Mouse (Mus musculus): ENCODE data around the gene Tnk1. TPM values are rescaled to one million over a fixed set of nuclear protein-coding genes. Genes with fewer than 3 reads are reported as not detected.
A peak's percentile ranks its signal among the peaks of the same experiment; 100 is the strongest.

Gene Tnk1
- polyA plus RNA-seq, 1 experiment, result not detected

- H3K27ac ChIP-seq (ENCODE audit: insufficient read depth, low read depth, low read length), result no peak overlapping the region
- H3K4me3 ChIP-seq (ENCODE audit: insufficient read depth, low read length), result no peak overlapping the region
- peaks cover 11% of the 10 kb centered on the region for H3K4me1 ChIP-seq (ENCODE audit: control insufficient read depth, insufficient read depth, low read length)
- TF ChIP-seq POLR2A (IDR thresholded peaks at IDR 0.05; ENCODE audit: borderline replicate concordance, low read depth, low read length) (no peak), CTCF (IDR thresholded peaks at IDR 0.05; ENCODE audit: low read depth, low read length) (no peak)
Measured at GRCm38 (mm10) chr11:69879711-69880110, 21.2 kb upstream of the Tnk1 start.

GRCm38 (mm10) chr11:69878952-69879351, 20.4 kb upstream of the Tnk1 start:
- Histone ChIP-seq H3K27ac (ENCODE audit: insufficient read depth, low read depth, low read length) (no peak overlapping the region), H3K4me1 (ENCODE audit: control insufficient read depth, insufficient read depth, low read length) (peaks cover 8% of the 10 kb centered on the region), H3K4me3 (ENCODE audit: insufficient read depth, low read length) (no peak overlapping the region)
- TF ChIP-seq POLR2A (IDR thresholded peaks at IDR 0.05; ENCODE audit: borderline replicate concordance, low read depth, low read length), result no peak
- TF ChIP-seq CTCF (IDR thresholded peaks at IDR 0.05; ENCODE audit: low read depth, low read length), result no peak

DNA sequence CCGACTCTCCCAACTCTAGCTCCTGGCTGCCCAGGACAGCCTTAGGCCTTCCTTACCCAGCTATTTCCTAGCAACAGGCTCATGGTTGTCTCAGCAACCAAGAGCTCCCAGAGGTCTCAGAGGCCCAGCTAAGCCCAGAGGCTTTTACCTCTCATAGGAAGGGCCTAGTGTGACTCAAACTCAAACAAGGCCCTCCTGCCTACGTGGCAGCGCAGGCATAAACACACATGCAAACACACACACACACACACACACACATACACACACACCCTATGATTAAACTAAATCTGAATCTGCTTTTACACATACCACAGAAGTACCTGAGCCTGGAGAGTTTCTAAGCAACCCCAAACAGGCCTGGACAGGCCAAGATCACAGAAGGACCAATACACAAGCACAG, 19.9 kb upstream of the Tnk1 start:
- peaks cover 8% of the 10 kb centered on the region for H3K4me1 ChIP-seq (ENCODE audit: control insufficient read depth, insufficient read depth, low read length)
- TF ChIP-seq CTCF (IDR thresholded peaks at IDR 0.05; ENCODE audit: low read depth, low read length) (no peak), POLR2A (IDR thresholded peaks at IDR 0.05; ENCODE audit: borderline replicate concordance, low read depth, low read length) (no peak)
- no peak overlapping the region for H3K27ac ChIP-seq (ENCODE audit: insufficient read depth, low read depth, low read length)
- H3K4me3 ChIP-seq (ENCODE audit: insufficient read depth, low read length), result no peak overlapping the region

DNA sequence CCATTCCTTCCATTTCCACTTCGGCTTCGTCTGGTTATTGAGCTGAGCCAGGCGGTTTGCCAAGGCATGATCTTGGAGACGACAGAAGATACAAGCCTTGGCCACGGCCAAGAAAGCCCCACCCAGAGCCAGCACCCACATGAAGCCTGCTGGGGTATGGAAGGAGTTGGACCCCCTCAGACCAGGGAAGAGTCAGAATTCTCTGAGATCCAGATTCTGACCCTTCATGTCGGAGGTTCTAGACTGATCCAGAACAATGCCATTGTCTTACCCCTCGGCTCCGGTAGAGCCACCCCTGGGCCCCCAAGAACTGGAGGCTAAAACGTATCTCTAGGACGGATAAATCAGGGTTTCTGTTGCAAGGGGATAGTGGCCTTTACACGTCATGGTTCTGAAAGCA, 19.3 kb upstream of the Tnk1 start, which contains the start of gene Tmem95:
TSS of gene Tmem95 (minus strand) at position 141 of the 400 bp plus-strand sequence.
- TF ChIP-seq POLR2A (IDR thresholded peaks at IDR 0.05; ENCODE audit: borderline replicate concordance, low read depth, low read length) (no peak), CTCF (IDR thresholded peaks at IDR 0.05; ENCODE audit: low read depth, low read length) (no peak)
- H3K4me3 ChIP-seq (ENCODE audit: insufficient read depth, low read length), result no peak within 1 kb of the TSS
- no peak within 1 kb of the TSS for H3K27ac ChIP-seq (ENCODE audit: insufficient read depth, low read depth, low read length)
- H3K4me1 ChIP-seq (ENCODE audit: control insufficient read depth, insufficient read depth, low read length), result peaks cover 8% of the 10 kb centered on the region

GRCm38 (mm10) chr11:69876867-69877266, 18.3 kb upstream of the Tnk1 start:
- H3K4me1 ChIP-seq (ENCODE audit: control insufficient read depth, insufficient read depth, low read length), result peaks cover 8% of the 10 kb centered on the region
- TF ChIP-seq POLR2A (IDR thresholded peaks at IDR 0.05; ENCODE audit: borderline replicate concordance, low read depth, low read length) (no peak), CTCF (IDR thresholded peaks at IDR 0.05; ENCODE audit: low read depth, low read length) (peak; percentile 61)
- no peak overlapping the region for H3K4me3 ChIP-seq (ENCODE audit: insufficient read depth, low read length)
- no peak overlapping the region for H3K27ac ChIP-seq (ENCODE audit: insufficient read depth, low read depth, low read length)

DNA sequence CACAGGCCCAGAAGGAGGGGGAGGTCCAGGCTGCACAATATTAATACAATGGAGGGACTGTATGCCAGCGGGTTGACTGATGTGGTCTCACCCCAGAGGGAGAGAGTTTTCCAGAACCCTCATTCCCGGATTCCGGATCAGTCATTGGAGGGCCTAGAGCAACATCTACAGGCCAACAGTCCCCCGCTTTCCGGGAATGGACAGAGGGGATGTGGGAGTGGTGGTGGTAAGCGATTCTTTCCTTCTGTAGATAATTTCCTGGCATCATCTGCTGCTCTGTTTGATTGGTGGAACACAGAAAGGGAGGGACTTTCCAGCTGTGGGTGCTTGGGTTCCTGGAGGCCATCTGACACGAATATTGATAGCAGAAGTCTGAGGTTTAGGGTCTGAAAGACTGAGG, 17.7 kb upstream of the Tnk1 start:
- Histone ChIP-seq H3K4me1 (ENCODE audit: control insufficient read depth, insufficient read depth, low read length) (peaks cover 4% of the 10 kb centered on the region; the same call in 1 of the 2 replicates), H3K27ac (ENCODE audit: insufficient read depth, low read depth, low read length) (no peak overlapping the region), H3K4me3 (ENCODE audit: insufficient read depth, low read length) (no peak overlapping the region)
- no peak for TF ChIP-seq CTCF (IDR thresholded peaks at IDR 0.05; ENCODE audit: low read depth, low read length)

GRCm38 (mm10) chr11:69872451-69872850, 13.9 kb upstream of the Tnk1 start:
- H3K27ac ChIP-seq (ENCODE audit: insufficient read depth, low read depth, low read length), result no peak overlapping the region
- no peak for TF ChIP-seq POLR2A (IDR thresholded peaks at IDR 0.05; ENCODE audit: borderline replicate concordance, low read depth, low read length)
- TF ChIP-seq CTCF (IDR thresholded peaks at IDR 0.05; ENCODE audit: low read depth, low read length), result no peak
- H3K4me3 ChIP-seq (ENCODE audit: insufficient read depth, low read length), result no peak overlapping the region
- H3K4me1 ChIP-seq (ENCODE audit: control insufficient read depth, insufficient read depth, low read length), result no peaks in the 10 kb centered on the region

DNA sequence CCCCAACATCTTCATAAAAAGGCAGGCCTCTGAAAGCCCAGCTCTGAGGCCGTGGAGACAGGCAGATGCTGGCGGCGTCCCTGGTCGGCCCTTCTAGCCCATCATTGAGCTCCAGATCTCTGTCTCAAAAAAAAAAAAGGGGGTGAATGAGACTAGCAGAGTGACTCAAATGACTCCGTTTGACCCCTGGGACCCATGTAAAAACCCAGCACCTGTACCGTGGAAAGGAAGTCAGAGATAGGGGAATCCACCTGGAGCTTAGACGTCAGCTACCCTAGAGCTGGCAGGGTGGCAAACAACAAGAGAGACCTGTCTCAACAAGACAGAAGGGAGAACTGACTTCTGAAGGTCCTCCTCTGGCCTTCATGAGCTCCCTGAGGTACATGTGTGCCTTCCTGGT, 13.3 kb upstream of the Tnk1 start:
- no peaks in the 10 kb centered on the region for H3K4me1 ChIP-seq (ENCODE audit: control insufficient read depth, insufficient read depth, low read length)
- no peak overlapping the region for H3K4me3 ChIP-seq (ENCODE audit: insufficient read depth, low read length)
- TF ChIP-seq POLR2A (IDR thresholded peaks at IDR 0.05; ENCODE audit: borderline replicate concordance, low read depth, low read length) (no peak), CTCF (IDR thresholded peaks at IDR 0.05; ENCODE audit: low read depth, low read length) (no peak)
- H3K27ac ChIP-seq (ENCODE audit: insufficient read depth, low read depth, low read length), result no peak overlapping the region

GRCm38 (mm10) chr11:69870289-69871069, 11.9 kb upstream of the Tnk1 start:
- no peak overlapping the region for H3K27ac ChIP-seq (ENCODE audit: insufficient read depth, low read depth, low read length)
- H3K4me3 ChIP-seq (ENCODE audit: insufficient read depth, low read length), result no peak overlapping the region
- TF ChIP-seq CTCF (IDR thresholded peaks at IDR 0.05; ENCODE audit: low read depth, low read length) (no peak), POLR2A (IDR thresholded peaks at IDR 0.05; ENCODE audit: borderline replicate concordance, low read depth, low read length) (no peak)
- H3K4me1 ChIP-seq (ENCODE audit: control insufficient read depth, insufficient read depth, low read length), result no peaks in the 10 kb centered on the region

GRCm38 (mm10) chr11:69867335-69867734, 8.8 kb upstream of the Tnk1 start:
- no peak for TF ChIP-seq CTCF (IDR thresholded peaks at IDR 0.05; ENCODE audit: low read depth, low read length)
- TF ChIP-seq POLR2A (IDR thresholded peaks at IDR 0.05; ENCODE audit: borderline replicate concordance, low read depth, low read length), result no peak
- Histone ChIP-seq H3K4me3 (ENCODE audit: insufficient read depth, low read length) (no peak overlapping the region), H3K4me1 (ENCODE audit: control insufficient read depth, insufficient read depth, low read length) (no peaks in the 10 kb centered on the region), H3K27ac (ENCODE audit: insufficient read depth, low read depth, low read length) (no peak overlapping the region)

Measured in bone marrow macrophage, adult 2 months (primary cell).